8 mouse cellular contexts compared by ENCODE assay signal in genomic region chr11:100440691-100441522, GRCm38 (mm10). TPM values are rescaled to one million over a fixed set of nuclear protein-coding genes. Genes with fewer than 3 reads are reported as not detected.
A peak's percentile ranks its signal among the peaks of the same experiment; 100 is the strongest.
DNase-seq lines count a peak whose midpoint lies in the region; ATAC-seq and TF ChIP-seq lines count a peak whose summit lies in the region.

No protein-coding gene starts in this region.

- TF ChIP-seq EP300 in lung, postnatal 0 days (IDR thresholded peaks at IDR 0.05), result no peak

- H3K9ac ChIP-seq in hindbrain, embryonic 11.5 days (ENCODE audit: low read depth, low read length), result peak overlapping the region; percentile 94
- H3K9ac ChIP-seq in lung, postnatal 0 days (replicated peaks; ENCODE audit: low read depth), result peak overlapping the region; percentile 64

- H3K27ac ChIP-seq in hindbrain, embryonic 11.5 days (ENCODE audit: low read depth, low read length), result peak overlapping the region; percentile 39; the same call in 1 of the 2 replicates
- H3K27ac ChIP-seq in lung, postnatal 0 days (ENCODE audit: low read length), result no peak overlapping the region

- no peaks in the 10 kb centered on the region for H3K27me3 ChIP-seq in hindbrain, embryonic 11.5 days (ENCODE audit: control insufficient read depth, insufficient read depth, low read length)
- no peaks in the 10 kb centered on the region for H3K27me3 ChIP-seq in lung, postnatal 0 days (replicated peaks; ENCODE audit: insufficient read depth, low read length)

- 0 out of 2 replicates have a peak, but pooled peaks cover 2% of the 10 kb centered on the region for H3K4me1 ChIP-seq in hindbrain, embryonic 11.5 days (replicated peaks; ENCODE audit: control insufficient read depth, insufficient read depth, low read length)
- H3K4me1 ChIP-seq in lung, postnatal 0 days (ENCODE audit: insufficient read depth, low read depth, low read length), result peaks cover 6% of the 10 kb centered on the region; the same call in 1 of the 2 replicates

- peak; percentile 86 for ATAC-seq in hindbrain, embryonic 11.5 days (ENCODE audit: low FRiP score)
- ATAC-seq in lung, postnatal 0 days, result peak; percentile 98

- no peaks in the 10 kb centered on the region for H3K36me3 ChIP-seq in hindbrain, embryonic 11.5 days (ENCODE audit: control insufficient read depth, insufficient read depth, low read length)
- no peaks in the 10 kb centered on the region for H3K36me3 ChIP-seq in lung, postnatal 0 days (ENCODE audit: insufficient read depth, low read length)

- H3K9me3 ChIP-seq in hindbrain, embryonic 11.5 days (ENCODE audit: control insufficient read depth, low read length), result no peaks in the 10 kb centered on the region
- H3K9me3 ChIP-seq in lung, postnatal 0 days (ENCODE audit: low read length), result no peaks in the 10 kb centered on the region

- peak; percentile 91 for DNase-seq in NIH3T3 (ENCODE audit: low read depth)
- DNase-seq in cerebellum, adult 9-11 months, result peak; percentile 87
- peak; percentile 46 to 86 for DNase-seq in frontal cortex, adult 2 months (ENCODE audit: extremely low spot score in 1 of 2, low spot score in 1 of 2)
- peak; percentile 86 for DNase-seq in hindbrain, embryonic 11.5 days (ENCODE audit: low spot score)
- peak; percentile 78 to 85 for DNase-seq in layer of hippocampus, postnatal 10 days (ENCODE audit: low spot score in 2 of 2)
- DNase-seq in lung, postnatal 0 days (ENCODE audit: low spot score), result peak; percentile 93
- DNase-seq in ovary, postnatal 10 days (ENCODE audit: low spot score), result peak; percentile 70
- DNase-seq in thymus, postnatal 0 days (ENCODE audit: low spot score), result peak; percentile 89

- TF ChIP-seq CTCF in lung, postnatal 0 days (IDR thresholded peaks at IDR 0.05), result no peak

- peak overlapping the region; percentile 94 for H3K4me2 ChIP-seq in hindbrain, embryonic 11.5 days (replicated peaks; ENCODE audit: low read depth, low read length)
- H3K4me2 ChIP-seq in lung, postnatal 0 days (replicated peaks; ENCODE audit: low read depth, low read length), result peak overlapping the region; percentile 93

- 2% methylated on average over 52 of the region's 52 CpGs for WGBS in hindbrain, embryonic 11.5 days
- WGBS in lung, postnatal 0 days, result 1% methylated on average over 47 of the region's 52 CpGs

- H3K4me3 ChIP-seq in hindbrain, embryonic 11.5 days (ENCODE audit: low read depth, low read length), result peak overlapping the region; percentile 78
- H3K4me3 ChIP-seq in lung, postnatal 0 days (ENCODE audit: low read depth, low read length), result peak overlapping the region; percentile 84

RNA-seq across cellular contexts. Expression of gene Nt5c3b, which starts 0.7 kb away (rescaled TPM):
- 63.7 and 77.3 TPM in 2 replicates for polyA plus RNA-seq in frontal cortex, adult 2 months (2012; rRNA removed)
- polyA plus RNA-seq in hindbrain, embryonic 11.5 days (2014; fragmentation: Nextera tagmentation; extraction: Ambion mirVana), result 92.6 and 96.0 TPM in 2 replicates
- total RNA-seq in layer of hippocampus, postnatal 10 days (2021), result 10 to 100 TPM; 60.5 to 66.4 TPM
- polyA plus RNA-seq in lung, postnatal 0 days (2015; fragmentation: Nextera tagmentation; extraction: Ambion mirVana), result 56.3 and 57.6 TPM in 2 replicates
- polyA plus RNA-seq in thymus, postnatal 0 days (2015; fragmentation: Nextera tagmentation; extraction: Ambion mirVana), result 147 TPM in 2 replicates

RNA-seq across cellular contexts. Expression of gene Klhl10, which starts 0.8 kb away (rescaled TPM):
- 0.72 and 0.74 TPM in 2 replicates for polyA plus RNA-seq in frontal cortex, adult 2 months (2012; rRNA removed)
- polyA plus RNA-seq in hindbrain, embryonic 11.5 days (2014; fragmentation: Nextera tagmentation; extraction: Ambion mirVana), result 0.66 and 0.68 TPM in 2 replicates
- 1 to 10 TPM in 1 of 2 experiments, under 1 TPM in 1; 0.98 to 1.1 TPM for total RNA-seq in layer of hippocampus, postnatal 10 days (2021)
- 0.38 and 0.43 TPM in 2 replicates for polyA plus RNA-seq in lung, postnatal 0 days (2015; fragmentation: Nextera tagmentation; extraction: Ambion mirVana)
- 0.39 and 0.55 TPM in 2 replicates for polyA plus RNA-seq in thymus, postnatal 0 days (2015; fragmentation: Nextera tagmentation; extraction: Ambion mirVana)

RNA-seq across cellular contexts. Expression of gene Fkbp10, which starts 25.4 kb away (rescaled TPM):
- polyA plus RNA-seq in frontal cortex, adult 2 months (2012; rRNA removed), result 10.6 and 10.8 TPM in 2 replicates
- 38.7 and 46.1 TPM in 2 replicates for polyA plus RNA-seq in hindbrain, embryonic 11.5 days (2014; fragmentation: Nextera tagmentation; extraction: Ambion mirVana)
- 10 to 100 TPM; 15.1 to 15.2 TPM for total RNA-seq in layer of hippocampus, postnatal 10 days (2021)
- 75.6 and 86.5 TPM in 2 replicates for polyA plus RNA-seq in lung, postnatal 0 days (2015; fragmentation: Nextera tagmentation; extraction: Ambion mirVana)
- 12.2 and 16.4 TPM in 2 replicates for polyA plus RNA-seq in thymus, postnatal 0 days (2015; fragmentation: Nextera tagmentation; extraction: Ambion mirVana)

RNA-seq across cellular contexts. Expression of gene P3h4, which starts 26.3 kb away (rescaled TPM):
- polyA plus RNA-seq in frontal cortex, adult 2 months (2012; rRNA removed), result 13.6 and 15.8 TPM in 2 replicates
- polyA plus RNA-seq in hindbrain, embryonic 11.5 days (2014; fragmentation: Nextera tagmentation; extraction: Ambion mirVana), result 19.6 and 22.9 TPM in 2 replicates
- total RNA-seq in layer of hippocampus, postnatal 10 days (2021), result 1 to 10 TPM; 8.9 TPM
- polyA plus RNA-seq in lung, postnatal 0 days (2015; fragmentation: Nextera tagmentation; extraction: Ambion mirVana), result 44.9 and 47.1 TPM in 2 replicates
- 14.8 and 15.3 TPM in 2 replicates for polyA plus RNA-seq in thymus, postnatal 0 days (2015; fragmentation: Nextera tagmentation; extraction: Ambion mirVana)

RNA-seq across cellular contexts. Expression of gene Klhl11, which starts 31.6 kb away (rescaled TPM):
- 13.6 and 13.7 TPM in 2 replicates for polyA plus RNA-seq in frontal cortex, adult 2 months (2012; rRNA removed)
- 13.8 and 14.9 TPM in 2 replicates for polyA plus RNA-seq in hindbrain, embryonic 11.5 days (2014; fragmentation: Nextera tagmentation; extraction: Ambion mirVana)
- 10 to 100 TPM; 71.8 to 72.9 TPM for total RNA-seq in layer of hippocampus, postnatal 10 days (2021)
- polyA plus RNA-seq in lung, postnatal 0 days (2015; fragmentation: Nextera tagmentation; extraction: Ambion mirVana), result 3.6 and 4.1 TPM in 2 replicates
- polyA plus RNA-seq in thymus, postnatal 0 days (2015; fragmentation: Nextera tagmentation; extraction: Ambion mirVana), result 5.3 and 5.4 TPM in 2 replicates
